Comparison of ENCODE assay signal across 10 mouse cellular contexts in the genomic region with DNA sequence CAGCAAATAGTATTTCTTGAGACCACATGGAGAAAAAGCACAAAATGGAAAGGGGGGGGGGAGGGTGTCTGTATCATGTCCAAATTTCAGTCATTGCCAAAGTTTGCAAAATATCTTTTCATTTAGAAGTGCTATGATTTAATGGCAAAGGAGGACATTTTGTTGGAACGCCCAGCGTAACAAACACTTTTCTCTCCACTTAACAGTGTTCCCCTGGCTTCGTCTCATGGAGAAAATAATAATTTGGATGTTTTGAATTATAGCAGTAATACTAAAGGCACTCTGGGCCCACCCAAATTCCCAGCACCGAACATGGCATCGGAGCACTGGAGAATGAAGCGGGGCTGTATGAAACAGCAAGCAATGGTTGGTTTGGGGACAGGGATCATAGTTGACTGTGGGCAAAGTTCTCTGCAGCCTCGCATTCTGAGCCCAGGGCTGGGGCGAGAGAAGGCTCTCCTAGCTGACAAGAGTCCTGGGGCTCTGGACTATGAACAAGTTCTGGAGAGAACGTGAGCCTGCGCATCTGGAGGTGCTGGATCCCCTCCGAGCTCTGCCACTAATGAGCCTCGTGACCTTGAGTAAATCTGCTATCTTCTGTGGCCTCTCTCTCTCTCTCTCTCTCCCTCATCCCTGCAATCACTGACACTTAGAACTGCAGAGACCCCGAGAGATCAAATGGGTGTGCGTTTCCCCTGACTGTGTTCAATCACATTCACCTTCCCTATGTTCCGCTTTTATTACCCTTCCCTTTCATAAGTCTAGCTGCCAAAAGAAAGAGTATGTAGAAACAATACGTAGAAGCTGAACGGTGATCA.
DNase-seq lines count a peak whose midpoint lies in the region; ATAC-seq and TF ChIP-seq lines count a peak whose summit lies in the region.
"Had no signal": no experiment of that assay in that cellular context is flagged by ENCODE, and none has a peak within 500 bp of the region (broad histone marks: within the 10 kb centered on the region; RNA-seq: fewer than 3 reads in every experiment).

No protein-coding gene starts in this region.

- intact Hi-C loops in left cerebral cortex, postnatal 14 days (cut with DNase I): no loop called here

- DNase-seq in adrenal gland, postnatal 14 days: peak; percentile 26
- no peak for DNase-seq in adrenal gland, postnatal 4 days (ENCODE audit: low spot score in 2 of 2)
- peak; percentile 55 for DNase-seq in lung, postnatal 0 days (ENCODE audit: low spot score)
- DNase-seq in lung, adult 2 months: no peak
- DNase-seq in heart, postnatal 4 days: peak; percentile 24
- DNase-seq in testis, postnatal 10 days (ENCODE audit: low spot score): peak; percentile 59
- no peak for DNase-seq in cerebellum, adult 9-11 months
- no peak for DNase-seq in left cerebral cortex, postnatal 14 days (ENCODE audit: low spot score in 2 of 2)

- H3K9me3 ChIP-seq in lung, postnatal 0 days (ENCODE audit: low read length): no peaks in the 10 kb centered on the region
- H3K9me3 ChIP-seq: hindbrain, embryonic 15.5 days had no signal

- H3K4me2 ChIP-seq in lung, postnatal 0 days (replicated peaks; ENCODE audit: low read depth, low read length): peak overlapping the region; percentile 25
- H3K4me2 ChIP-seq: hindbrain, embryonic 15.5 days had no signal

- WGBS in lung, postnatal 0 days: 63% methylated on average over 17 of the region's 17 CpGs
- WGBS in lung, adult 2 months: 73% methylated on average over 17 of the region's 17 CpGs

- H3K27ac ChIP-seq in lung, postnatal 0 days (ENCODE audit: low read length): no peak overlapping the region; the same call in 1 of the 2 replicates
- H3K27ac ChIP-seq: hindbrain, embryonic 15.5 days had no signal

- TF ChIP-seq POLR2A in lung, adult 2 months (IDR thresholded peaks at IDR 0.05; ENCODE audit: borderline replicate concordance, extremely low read depth, low read depth, low read length): no peak

- H3K9ac ChIP-seq in lung, postnatal 0 days (replicated peaks; ENCODE audit: low read depth): no peak overlapping the region
- H3K9ac ChIP-seq: hindbrain, embryonic 15.5 days had no signal

- no peaks in the 10 kb centered on the region for H3K27me3 ChIP-seq in lung, postnatal 0 days (replicated peaks; ENCODE audit: insufficient read depth, low read length)
- H3K27me3 ChIP-seq: hindbrain, embryonic 15.5 days had no signal

- H3K4me3 ChIP-seq in lung, postnatal 0 days (ENCODE audit: low read depth, low read length): no peak overlapping the region
- H3K4me3 ChIP-seq in lung, adult 2 months (replicated peaks; ENCODE audit: extremely low read depth, low read depth, low read length): no peak overlapping the region
- H3K4me3 ChIP-seq: erythroblast, embryonic 14.5 days; hindbrain, embryonic 15.5 days had no signal

- no peak for TF ChIP-seq CTCF in lung, postnatal 0 days (IDR thresholded peaks at IDR 0.05)
- TF ChIP-seq CTCF in lung, adult 2 months (IDR thresholded peaks at IDR 0.05; ENCODE audit: insufficient read depth, low read length): no peak

- no peaks in the 10 kb centered on the region; the same call in 1 of the 2 replicates for H3K4me1 ChIP-seq in lung, postnatal 0 days (ENCODE audit: insufficient read depth, low read depth, low read length)
- H3K4me1 ChIP-seq in lung, adult 2 months (ENCODE audit: control insufficient read depth, insufficient read depth, low read length): no peaks in the 10 kb centered on the region; the same call in 1 of the 2 replicates
- H3K4me1 ChIP-seq: hindbrain, embryonic 15.5 days had no signal

- TF ChIP-seq EP300 in lung, postnatal 0 days (IDR thresholded peaks at IDR 0.05): no peak

- ATAC-seq in lung, postnatal 0 days: no peak; the same call in 1 of the 2 replicates

- H3K36me3 ChIP-seq in lung, postnatal 0 days (ENCODE audit: insufficient read depth, low read length): no peaks in the 10 kb centered on the region
- H3K36me3 ChIP-seq: hindbrain, embryonic 15.5 days had no signal

Comparison
In these comparisons a context has a peak if more than half of its experiments do, and no peak if none do; other contexts are left out.
1. DNase-seq: peak in adrenal gland, postnatal 14 days (single experiment), lung, postnatal 0 days (single experiment), heart, postnatal 4 days (single experiment) and testis, postnatal 10 days (single experiment); none in adrenal gland, postnatal 4 days (0 of 2), lung, adult 2 months (single experiment), cerebellum, adult 9-11 months (single experiment) and left cerebral cortex, postnatal 14 days (0 of 2).